Mouse (Mus musculus): Measurements from ENCODE around the gene Pik3c2g.

DNA sequence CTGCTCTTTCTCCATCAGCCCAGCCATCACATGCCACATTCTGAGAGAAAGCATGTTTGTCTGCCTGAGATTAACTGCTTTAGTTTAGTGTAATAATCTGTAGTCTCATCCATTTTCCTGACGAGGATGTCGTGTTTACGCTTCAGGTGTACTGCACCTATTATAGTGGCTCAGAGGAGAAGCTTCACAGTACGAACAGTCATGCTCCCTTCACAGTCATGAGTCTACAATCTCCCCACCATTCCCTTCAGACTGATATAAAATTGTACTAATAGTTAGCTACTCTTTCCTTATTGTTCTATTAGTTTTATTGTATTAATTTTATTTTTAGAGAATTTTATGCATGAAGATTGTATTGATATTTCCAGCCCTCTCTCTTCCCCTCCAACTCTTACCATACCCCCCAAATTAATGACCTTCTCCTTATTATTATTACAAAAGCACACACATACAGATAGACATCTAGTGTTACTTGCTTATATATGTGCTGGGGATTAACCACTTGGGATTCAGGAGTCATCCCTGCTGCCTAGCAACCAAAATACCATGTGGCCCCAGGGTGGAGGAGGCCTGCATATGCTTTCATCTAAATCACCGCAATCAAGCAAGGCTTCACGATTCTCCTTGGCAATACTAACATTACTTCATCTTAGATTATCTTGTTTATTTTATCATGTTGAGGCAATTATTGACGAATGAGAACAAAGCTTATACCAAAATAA, 159.9 kb downstream of the Pik3c2g start:
- TF ChIP-seq CTCF (IDR thresholded peaks at IDR 0.05; ENCODE audit: insufficient read depth, low read length) = no peak
- no peak for TF ChIP-seq POLR2A (IDR thresholded peaks at IDR 0.05; ENCODE audit: borderline replicate concordance, extremely low read depth, low read depth, low read length)

All from lung, adult 2 months (tissue).